Mouse (Mus musculus) cortical plate, adult 2 months (tissue): ENCODE measurements around the gene Zfp689. TPM values are rescaled to one million over a fixed set of nuclear protein-coding genes. Genes with fewer than 3 reads are reported as not detected.

Source experiments
- H3K27ac ChIP-seq: fragments of 200-500 bp; 2 replicates; pipeline ENCODE4 v1.5.1; 2012; ENCODE audit warnings: low read length, control low read depth, inconsistent platforms; ENCODE audit not compliant: insufficient read depth
- H3K4me1 ChIP-seq: fragments of 200-500 bp; 2 replicates; pipeline ENCODE4 v1.6.1; 2011; ENCODE audit warnings: low read length; ENCODE audit not compliant: control insufficient read depth, insufficient read depth
- H3K4me3 ChIP-seq: fragments of 200-500 bp; 2 replicates; pipeline ENCODE4 v1.5.1; 2011; ENCODE audit warnings: mild to moderate bottlenecking, low read length, control low read depth; ENCODE audit not compliant: insufficient read depth
- CTCF ChIP-seq: fragments of 200-500 bp; IDR thresholded peaks from 2 replicates; pipeline ENCODE4 v1.5.1; 2011; ENCODE audit warnings: mild to moderate bottlenecking, control low read depth, low read length; ENCODE audit not compliant: insufficient read depth; ENCODE audit errors: extremely low read depth
- POLR2A ChIP-seq: fragments of 200-500 bp; IDR thresholded peaks from 2 replicates; pipeline ENCODE4 v1.6.1; 2011; ENCODE audit warnings: mild to moderate bottlenecking, low read length, control low read depth; ENCODE audit not compliant: insufficient read depth; ENCODE audit errors: extremely low read depth
- polyA plus RNA-seq: library from polyadenylated mRNA; depleted of rRNA; stranded (reverse); fragments of >200 nt; gene quantifications from 2 replicates; pipeline ENCODE4 v1.2.3, GENCODE M21; 2012

Zfp689 gene
- polyA plus RNA-seq, 1 experiment = 5.8 TPM

- peaks cover 3% of the 10 kb centered on the region; the same call in 1 of the 2 replicates for H3K4me1 ChIP-seq
- peak within 1 kb of the TSS; percentile 52 for H3K4me3 ChIP-seq
- no peak for TF ChIP-seq CTCF
- TF ChIP-seq POLR2A = peak; percentile 27
- H3K27ac ChIP-seq = peak within 1 kb of the TSS; percentile 90
Observed at GRCm38 (mm10) chr7:127478635-127479317, 29.8 kb upstream of the Zfp689 start, which contains the start of gene Fbrs. TSS of gene Fbrs (plus strand) at chr7:127479199.

GRCm38 (mm10) chr7:127477687-127478634 is 29.0 kb upstream of the Zfp689 start:
- TF ChIP-seq CTCF = no peak
- TF ChIP-seq POLR2A = peak; percentile 85
- H3K27ac ChIP-seq = peak overlapping the region; percentile 90
- peaks cover 3% of the 10 kb centered on the region; the same call in 1 of the 2 replicates for H3K4me1 ChIP-seq
- peak overlapping the region; percentile 52 for H3K4me3 ChIP-seq

GRCm38 (mm10) chr7:127476855-127477254 is 27.9 kb upstream of the Zfp689 start:
- no peak overlapping the region for H3K27ac ChIP-seq
- TF ChIP-seq POLR2A (no peak), CTCF (no peak)
- H3K4me3 ChIP-seq = no peak overlapping the region; the same call in 1 of the 2 replicates
- H3K4me1 ChIP-seq = peaks cover 3% of the 10 kb centered on the region; the same call in 1 of the 2 replicates

- Histone ChIP-seq H3K27ac (no peak overlapping the region), H3K4me1 (peaks cover 3% of the 10 kb centered on the region; the same call in 1 of the 2 replicates), H3K4me3 (no peak overlapping the region)
- TF ChIP-seq CTCF (no peak), POLR2A (no peak)
Observed at GRCm38 (mm10) chr7:127476336-127476735, 27.4 kb upstream of the Zfp689 start.

- TF ChIP-seq POLR2A = no peak
- no peak for TF ChIP-seq CTCF
- peaks cover 1% of the 10 kb centered on the region; the same call in 1 of the 2 replicates for H3K4me1 ChIP-seq
Observed at GRCm38 (mm10) chr7:127475186-127475740, 26.3 kb upstream of the Zfp689 start.

GRCm38 (mm10) chr7:127474378-127475070 is 25.6 kb upstream of the Zfp689 start:
- H3K27ac ChIP-seq = no peak overlapping the region
- H3K4me3 ChIP-seq = no peak overlapping the region
- peaks cover 1% of the 10 kb centered on the region; the same call in 1 of the 2 replicates for H3K4me1 ChIP-seq
- TF ChIP-seq CTCF (no peak), POLR2A (no peak)

More at GRCm38 (mm10) chr7:127475186-127475740, 26.3 kb upstream of the Zfp689 start:
- Histone ChIP-seq H3K4me3 (no peak overlapping the region), H3K27ac (no peak overlapping the region)

- Histone ChIP-seq H3K4me3 (no peak overlapping the region), H3K27ac (no peak overlapping the region), H3K4me1 (peaks cover 1% of the 10 kb centered on the region; the same call in 1 of the 2 replicates)
- TF ChIP-seq CTCF = no peak
- no peak for TF ChIP-seq POLR2A
Observed at GRCm38 (mm10) chr7:127473705-127474104, 24.7 kb upstream of the Zfp689 start.

GRCm38 (mm10) chr7:127472060-127472459 is 23.1 kb upstream of the Zfp689 start:
- H3K27ac ChIP-seq = peak overlapping the region; percentile 92
- peak overlapping the region; percentile 94 for H3K4me3 ChIP-seq
- no peaks in the 10 kb centered on the region; the same call in 1 of the 2 replicates for H3K4me1 ChIP-seq
- TF ChIP-seq CTCF (no peak), POLR2A (no peak)
